Mouse (Mus musculus) kidney, adult 2 months (tissue): ENCODE data around the gene Ulk1. TPM values are rescaled to one million over a fixed set of nuclear protein-coding genes. Genes with fewer than 3 reads are reported as not detected.

ENCODE experiments used
- DNase-seq: peaks from one replicate; pipeline ENCODE4 v3.0.0; 2021
- H3K27ac ChIP-seq: fragments of 200-500 bp; 2 replicates; pipeline ENCODE4 v1.5.1; 2012; ENCODE audit warnings: low read depth, low read length, control low read depth, inconsistent platforms; ENCODE audit not compliant: insufficient read depth
- H3K27me3 ChIP-seq: fragments of 200-500 bp; replicated peaks from 2 replicates; pipeline ENCODE4 v1.6.1; 2012; ENCODE audit warnings: mild to moderate bottlenecking, moderate library complexity, low read length, inconsistent platforms; ENCODE audit not compliant: control insufficient read depth, insufficient read depth
- H3K36me3 ChIP-seq: fragments of 200-500 bp; 2 replicates; pipeline ENCODE4 v1.6.1; 2012; ENCODE audit warnings: mild to moderate bottlenecking, moderate library complexity, low read length, inconsistent platforms; ENCODE audit not compliant: control insufficient read depth, insufficient read depth
- H3K4me1 ChIP-seq: fragments of 200-500 bp; 2 replicates; pipeline ENCODE4 v1.6.1; 2011; ENCODE audit warnings: low read length; ENCODE audit not compliant: control insufficient read depth, insufficient read depth
- H3K4me3 ChIP-seq: fragments of 200-500 bp; 2 replicates; pipeline ENCODE4 v1.5.1; 2011; ENCODE audit warnings: mild to moderate bottlenecking, low read depth, low read length, control low read depth; ENCODE audit not compliant: insufficient read depth
- CTCF ChIP-seq: fragments of 200-500 bp; conservative IDR thresholded peaks from 2 replicates; pipeline ENCODE4 v1.5.1; 2011; ENCODE audit warnings: low read depth, mild to moderate bottlenecking, control low read depth, low read length, moderate library complexity, mixed read lengths; ENCODE audit not compliant: insufficient read depth, insufficient read length
- POLR2A ChIP-seq: fragments of 200-500 bp; IDR thresholded peaks from one replicate; pipeline ENCODE4 v1.6.1; 2011; ENCODE audit warnings: low read depth, low read length, control low read depth
- WGBS: fragments of 180-500 bp; shearing (Covaris S2); methylation state at CpG from one replicate; pipeline ENCODE4 v1.1.7; 2018; 5-methylcytosine and 5-hydroxymethylcytosine counted together
- polyA plus RNA-seq: library from polyadenylated mRNA; depleted of rRNA; stranded (reverse); fragments of >200 nt; gene quantifications from 2 replicates; pipeline ENCODE4 v1.2.3, GENCODE M21; 2012; rRNA removed

The Ulk1 gene
- polyA plus RNA-seq, 1 experiment = 43.7 TPM

DNA sequence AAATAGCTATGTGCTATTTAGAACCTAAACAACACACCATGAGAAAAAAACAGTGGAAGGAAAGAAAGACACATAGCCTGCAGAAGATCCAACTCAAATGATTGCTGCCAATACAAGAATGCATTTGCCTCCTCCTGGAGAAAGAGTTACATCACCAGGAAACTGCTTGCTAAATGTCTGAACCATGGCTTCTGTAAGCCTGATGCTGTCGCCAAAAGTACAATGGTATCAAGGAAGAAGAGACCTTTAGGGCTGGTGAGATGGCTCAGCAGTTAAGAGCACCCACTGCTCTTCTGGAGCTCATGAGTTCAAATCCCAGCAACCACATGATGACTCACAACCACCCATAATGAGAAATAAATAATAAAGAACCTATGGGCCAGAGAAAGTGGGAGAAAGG is 64.9 kb downstream of the Ulk1 start:
- no peak for TF ChIP-seq CTCF
- no peak for TF ChIP-seq POLR2A
- Histone ChIP-seq H3K4me1 (no peaks in the 10 kb centered on the region), H3K27me3 (no peaks in the 10 kb centered on the region), H3K4me3 (no peak overlapping the region), H3K27ac (no peak overlapping the region), H3K36me3 (no peaks in the 10 kb centered on the region)
- WGBS = 71% methylated on average over 1 of the region's 1 CpGs
- DNase-seq = no peak

DNA sequence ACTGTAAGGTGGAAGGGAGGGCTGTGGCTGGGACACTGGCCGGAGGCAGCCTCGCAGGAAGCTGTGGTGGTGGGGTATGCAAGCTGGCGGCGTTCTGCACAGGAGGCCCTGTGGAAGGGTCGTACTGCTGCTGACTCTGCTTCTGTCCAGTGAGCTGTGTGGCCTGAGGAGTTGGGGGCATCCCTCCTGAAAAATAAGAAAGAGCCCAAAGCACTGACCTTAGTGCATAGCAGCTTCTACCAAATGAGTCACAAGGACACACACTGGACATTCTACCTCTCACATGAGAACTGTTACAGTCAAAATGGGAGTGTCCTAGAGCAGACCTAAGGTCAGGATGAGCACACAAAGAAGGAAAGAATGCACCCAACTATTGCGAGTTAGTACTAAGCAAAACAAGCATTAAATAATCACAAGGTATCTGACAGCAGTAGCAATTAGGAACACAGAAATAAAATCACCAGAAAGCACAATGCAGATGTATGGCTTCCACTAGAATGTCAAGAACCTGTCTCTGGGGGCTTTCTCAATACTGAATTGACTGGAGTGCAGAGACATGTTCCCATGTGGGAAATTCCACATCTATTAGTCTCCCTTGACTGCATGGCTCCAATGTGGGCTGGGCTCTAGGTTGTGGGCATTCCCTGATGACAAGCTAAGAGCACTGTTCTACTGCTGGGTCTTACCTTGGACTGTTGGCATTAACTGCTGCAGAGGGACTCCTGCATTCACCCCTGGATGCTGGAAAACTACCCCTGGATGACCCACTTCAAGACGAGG is 70.2 kb downstream of the Ulk1 start:
- DNase-seq = no peak
- WGBS = 89% methylated on average over 7 of the region's 7 CpGs
- Histone ChIP-seq H3K27me3 (no peaks in the 10 kb centered on the region), H3K36me3 (no peaks in the 10 kb centered on the region; the same call in 1 of the 2 replicates), H3K27ac (no peak overlapping the region), H3K4me3 (no peak overlapping the region), H3K4me1 (no peaks in the 10 kb centered on the region)
- no peak for TF ChIP-seq CTCF

DNA sequence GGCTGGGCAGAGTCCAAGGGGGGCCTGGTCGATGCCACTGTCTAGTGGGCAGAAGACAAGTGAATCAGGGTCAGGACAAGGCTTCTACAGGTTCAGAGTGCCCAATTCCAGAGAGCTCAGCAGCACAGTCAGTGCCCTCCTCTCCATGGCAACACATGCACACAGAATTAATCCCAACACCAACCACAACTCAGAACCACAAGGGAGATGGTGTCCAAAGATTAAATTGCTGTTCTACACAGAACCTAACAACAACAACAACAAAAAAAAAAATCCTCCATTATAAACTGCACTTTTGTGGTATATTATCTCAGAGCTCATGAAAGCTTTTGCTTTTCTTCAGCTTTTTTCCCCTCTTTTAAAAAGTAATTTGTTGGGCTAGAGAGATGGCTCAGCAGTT is 74.3 kb downstream of the Ulk1 start:
- no peak for TF ChIP-seq POLR2A

More for the DNA sequence above, 74.3 kb downstream of the Ulk1 start:
- no peak overlapping the region for H3K4me3 ChIP-seq
- 79% methylated on average over 1 of the region's 1 CpGs for WGBS
- no peak for DNase-seq
- H3K27me3 ChIP-seq = no peaks in the 10 kb centered on the region
- no peaks in the 10 kb centered on the region for H3K4me1 ChIP-seq
- H3K36me3 ChIP-seq = peaks cover 5% of the 10 kb centered on the region
- no peak overlapping the region for H3K27ac ChIP-seq

Other genes with a start within 250 kb of the Ulk1 start
- gene Noc4l, start 156.7 kb downstream of the Ulk1 start, polyA plus RNA-seq = 32.6 and 40.9 TPM in 2 replicates
- 11.9 TPM in 2 replicates for gene Ddx51, start 156.6 kb downstream of the Ulk1 start, polyA plus RNA-seq
- 28.2 and 29.6 TPM in 2 replicates for gene Ep400, start 39.4 kb downstream of the Ulk1 start, polyA plus RNA-seq
- 38.6 TPM in 2 replicates for gene Pus1, start 29.4 kb downstream of the Ulk1 start, polyA plus RNA-seq
- 29.6 and 31.3 TPM in 2 replicates for gene Hscb, start 29.7 kb upstream of the Ulk1 start, polyA plus RNA-seq
- 4.5 and 5.4 TPM in 2 replicates for gene Chek2, start 29.9 kb upstream of the Ulk1 start, polyA plus RNA-seq
- 6.6 TPM in 2 replicates for gene Ttc28, start 69.7 kb upstream of the Ulk1 start, polyA plus RNA-seq